Mouse (Mus musculus) gastrocnemius, adult 8-10 months (tissue): Measurements from ENCODE around the gene Sox4. TPM values are rescaled to one million over a fixed set of nuclear protein-coding genes. Genes with fewer than 3 reads are reported as not detected.

ENCODE experiments used
- DNase-seq, 2 experiments: peaks; one replicate each; pipeline ENCODE4 v3.0.0; 2022; ENCODE audit warnings: low spot score in 2 of 2
- total RNA-seq, 4 experiments: library from RNA; stranded (reverse); gene quantifications; 2 replicates each; pipeline ENCODE4 v1.2.4; 2022

Gene Sox4
- total RNA-seq, 4 experiments from 2014 or later = 1.1 to 2.5 (median 1.6) TPM

DNA sequence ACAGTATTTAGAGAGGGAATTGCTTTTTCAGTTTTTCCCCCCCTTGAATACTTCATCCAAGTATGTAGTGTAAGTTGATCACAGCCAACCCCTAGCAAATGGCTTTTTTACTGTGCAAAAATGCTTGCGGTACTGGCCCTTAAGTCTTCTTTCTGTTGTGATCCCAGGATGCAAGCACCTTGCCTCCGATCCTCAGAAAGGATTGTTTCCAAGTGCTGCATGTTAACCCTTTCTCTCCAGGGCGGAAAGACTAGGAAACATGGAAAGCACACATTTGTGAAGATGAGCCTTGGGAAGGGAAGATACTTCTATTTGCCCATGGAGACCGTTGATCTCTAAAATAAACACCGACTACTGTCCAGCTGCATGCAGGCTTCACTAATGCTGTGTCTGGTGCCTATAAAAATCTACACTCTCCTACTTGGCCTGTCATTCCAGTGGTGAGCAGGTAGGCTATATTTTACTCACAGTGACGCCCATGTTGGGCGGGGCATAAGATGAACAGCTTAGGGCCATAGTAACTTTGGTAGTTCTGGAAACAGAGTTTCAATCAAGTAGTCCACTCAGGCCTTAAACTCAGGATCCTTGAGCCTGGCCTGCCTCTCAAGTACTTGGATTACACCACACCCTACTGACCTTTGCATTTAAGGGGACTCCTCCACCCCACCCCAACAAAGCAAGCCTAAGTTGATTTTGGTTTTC lies 5.6 kb downstream of the Sox4 start:
- no peak for DNase-seq

DNA sequence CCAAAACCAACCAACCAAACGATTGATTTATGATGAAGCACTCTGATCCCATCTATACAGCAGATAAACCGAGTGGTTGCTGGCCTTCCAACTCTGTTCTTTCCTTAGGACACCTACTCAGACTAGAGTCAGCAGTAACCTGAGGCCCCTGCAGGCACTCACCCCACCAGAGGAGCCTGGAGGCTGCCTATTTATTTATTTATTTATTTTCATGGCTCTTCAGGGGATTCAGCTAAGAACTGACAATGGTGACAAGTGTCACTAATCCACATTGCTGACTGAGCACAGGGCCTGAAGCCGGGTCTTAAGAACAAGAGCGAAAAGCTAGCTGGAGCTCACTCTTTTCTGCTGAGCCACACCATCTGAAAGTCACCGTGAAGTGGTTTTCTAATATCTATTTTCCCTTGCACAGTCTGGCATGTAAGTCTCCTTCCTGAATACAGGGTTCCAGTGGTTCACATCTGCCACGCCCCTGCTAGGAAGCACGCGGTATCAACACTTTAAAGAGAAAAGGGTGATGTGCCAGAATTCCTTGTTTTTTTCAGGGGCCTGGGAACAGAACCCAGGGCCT lies 6.9 kb downstream of the Sox4 start:
- no peak for DNase-seq

DNA sequence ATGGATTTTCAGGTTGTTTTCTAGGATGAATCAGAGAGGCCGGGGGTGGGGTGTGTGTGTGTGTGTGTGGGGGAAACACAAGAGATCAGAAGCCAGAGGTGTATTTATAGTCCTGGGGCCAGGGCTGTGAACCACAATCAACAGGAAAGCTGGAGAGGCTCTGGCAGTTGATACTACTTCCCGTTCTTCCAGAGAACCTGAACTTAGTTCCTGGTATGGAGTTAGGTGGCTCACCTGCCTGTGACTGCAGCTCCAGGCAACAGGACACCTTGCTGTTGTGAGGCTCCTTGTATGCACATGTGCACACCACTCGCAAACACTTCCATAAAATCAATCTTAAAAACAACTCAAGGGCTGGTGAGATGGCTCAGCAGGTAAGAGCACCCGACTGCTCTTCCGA lies 7.8 kb downstream of the Sox4 start:
- DNase-seq = no peak

DNA sequence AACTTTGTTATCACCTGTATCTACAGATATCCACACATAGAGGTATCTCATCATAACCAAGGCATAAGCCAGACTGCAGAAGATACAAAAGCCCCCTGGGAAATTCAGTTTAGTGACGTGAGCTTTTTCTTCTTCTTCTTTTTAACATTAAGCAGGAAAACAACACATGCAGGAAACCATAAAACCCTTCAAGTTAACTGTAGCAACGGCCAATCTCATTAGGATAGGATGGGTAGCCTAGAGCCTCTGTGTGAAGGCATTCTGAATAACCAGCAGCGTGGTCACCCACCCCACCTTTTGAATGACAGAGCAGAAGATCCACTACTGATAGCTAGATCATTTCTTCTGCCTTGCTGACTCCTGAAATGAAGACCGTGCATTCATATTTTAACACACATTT lies 10.6 kb downstream of the Sox4 start:
- DNase-seq = no peak

DNA sequence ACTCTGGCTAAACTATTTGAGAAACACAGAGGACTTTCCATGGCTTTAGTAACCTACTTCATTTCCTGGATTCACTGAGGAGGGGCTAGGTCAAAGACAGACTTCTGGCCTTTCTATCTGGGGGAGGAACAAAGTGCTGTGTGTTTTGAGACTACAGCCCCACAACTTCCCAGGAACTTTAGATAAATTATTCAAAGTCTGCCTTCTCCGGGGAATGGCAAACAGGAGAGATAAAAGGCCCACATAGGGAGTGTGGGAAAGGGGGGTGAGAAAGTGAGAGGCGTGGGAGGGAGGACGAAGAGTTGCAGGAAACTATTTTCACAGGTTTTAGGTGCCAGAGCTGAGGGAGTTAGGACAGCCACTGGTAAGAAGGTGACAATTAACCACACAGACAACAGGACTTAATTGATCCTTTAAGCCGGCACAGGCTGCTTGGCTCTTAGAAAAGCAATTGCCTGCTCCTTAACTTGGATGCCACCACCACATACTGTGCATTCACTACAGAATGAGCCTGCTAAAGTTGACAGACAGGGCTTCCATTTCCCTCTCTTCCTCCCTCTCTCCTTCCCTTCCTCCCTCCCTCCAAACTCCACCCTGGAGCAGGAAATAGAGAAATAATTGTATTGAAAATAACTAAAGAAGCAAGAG lies 11.4 kb downstream of the Sox4 start:
- no peak for DNase-seq

DNA sequence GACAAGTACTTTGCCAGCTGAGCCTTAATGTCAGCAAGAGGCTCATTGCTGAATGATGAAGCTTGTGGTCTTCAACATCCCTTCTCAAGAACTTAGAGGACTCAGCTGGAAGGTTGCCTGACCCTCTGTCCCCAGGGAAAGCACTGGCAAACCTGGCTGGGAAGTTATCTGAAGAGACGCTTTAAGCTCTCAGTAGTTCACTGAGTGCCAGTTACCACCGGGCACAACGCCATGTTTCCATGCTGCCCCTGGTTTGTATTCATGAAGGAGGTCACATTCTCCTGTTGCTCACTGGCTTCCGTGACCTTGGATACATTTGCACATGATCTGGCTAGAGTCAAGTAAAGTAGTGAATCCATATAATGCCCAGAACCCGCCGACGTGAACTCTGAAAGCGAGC lies 20.1 kb downstream of the Sox4 start:
- peak; percentile 44 to 60 for DNase-seq

DNA sequence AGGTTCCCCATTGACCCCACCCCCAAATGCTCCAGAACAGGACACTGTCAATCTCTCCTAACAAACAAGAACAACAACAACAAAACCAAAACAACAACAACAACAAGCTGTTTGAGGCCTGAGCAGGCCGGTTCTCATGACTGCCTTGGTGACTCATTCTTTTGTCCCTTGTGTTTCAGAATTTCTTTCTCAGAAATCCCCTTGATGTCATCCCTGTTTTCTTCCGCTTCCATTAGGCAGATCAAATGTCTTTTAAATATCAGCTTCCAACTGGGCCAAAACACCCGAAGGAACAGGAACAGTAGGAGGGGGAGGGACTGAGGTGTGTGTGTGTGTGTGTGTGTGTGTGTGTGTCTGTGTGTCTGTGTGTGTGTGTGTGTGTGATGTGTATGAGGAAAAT lies 21.7 kb downstream of the Sox4 start:
- no peak for DNase-seq

DNA sequence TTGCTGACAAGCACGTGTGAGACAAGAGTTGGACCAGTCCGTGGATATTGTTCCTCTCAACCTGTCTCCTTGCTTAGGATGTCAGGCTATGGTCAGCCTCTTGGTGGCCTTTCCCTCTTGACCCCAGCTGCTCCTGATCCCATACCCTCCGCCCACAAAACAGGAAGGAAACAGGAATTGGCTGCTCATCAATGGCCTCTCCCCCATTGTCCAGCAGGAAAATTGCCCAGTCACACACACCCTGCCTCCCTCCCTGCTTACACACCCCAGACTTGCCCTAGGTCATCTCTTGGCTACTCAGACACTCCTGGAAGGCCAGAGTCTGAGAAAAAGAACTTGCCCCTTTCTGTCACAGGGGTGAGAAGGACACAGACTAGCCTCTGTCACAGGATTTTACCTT lies 22.2 kb downstream of the Sox4 start:
- peak in 1 of 2 experiments; percentile 16 for DNase-seq

DNA sequence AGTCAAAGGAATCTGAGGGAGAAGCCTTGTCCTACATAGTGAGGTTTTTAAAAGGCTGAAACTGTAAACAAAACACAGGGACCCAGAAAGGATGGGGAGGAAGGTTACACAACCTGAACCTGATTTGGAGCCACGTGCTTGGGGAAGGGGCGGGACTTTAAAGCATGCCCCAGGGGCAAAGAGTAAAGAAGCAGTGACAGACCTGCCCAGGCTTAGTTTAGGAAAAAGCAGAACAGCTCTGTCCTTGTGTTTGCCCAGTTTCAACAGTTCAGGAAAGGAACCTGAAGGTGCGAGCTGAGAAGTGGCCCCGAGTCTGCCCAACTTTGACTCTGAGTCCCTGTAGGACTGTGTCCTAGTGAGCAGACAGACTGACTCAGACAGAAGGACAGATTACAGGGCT lies 23.1 kb downstream of the Sox4 start:
- no peak for DNase-seq

DNA sequence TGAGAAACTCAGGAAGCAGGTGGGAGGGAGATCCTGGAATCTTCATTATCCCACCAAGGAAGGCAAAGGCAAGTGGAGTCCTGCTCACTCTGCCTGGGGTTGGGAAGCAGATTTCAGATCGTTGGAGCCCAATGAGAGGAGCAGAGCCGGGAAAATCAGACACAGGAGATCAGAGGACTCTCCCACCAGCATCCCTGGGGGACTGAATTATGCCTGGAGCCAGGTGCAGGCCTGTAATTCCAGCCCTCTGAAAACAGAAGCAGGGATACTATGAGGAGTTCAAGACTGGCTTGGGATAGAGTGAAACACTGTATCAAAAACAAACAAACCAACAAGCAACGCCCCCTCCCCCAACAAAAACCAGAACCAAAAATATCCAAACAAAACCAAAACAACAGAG lies 23.6 kb downstream of the Sox4 start:
- no peak for DNase-seq

DNA sequence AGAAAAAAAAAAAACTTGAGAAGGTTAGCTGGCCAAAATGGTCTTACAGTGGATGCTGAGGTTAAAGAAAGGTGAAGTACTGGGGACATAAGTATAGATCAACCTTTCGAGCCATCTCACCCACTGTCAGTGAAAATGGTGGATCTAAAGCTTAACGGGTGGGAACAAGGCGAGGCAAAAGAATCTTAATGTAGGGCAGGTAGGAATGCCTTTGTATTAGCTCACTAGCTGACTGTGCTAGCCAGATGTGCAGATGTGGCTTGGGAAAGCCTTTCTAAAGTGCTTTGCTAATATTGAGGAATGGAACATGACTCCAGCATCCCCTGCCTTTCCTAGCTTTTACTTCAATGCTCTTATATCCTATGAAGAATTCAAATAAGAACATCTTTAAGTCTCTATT lies 30.4 kb downstream of the Sox4 start:
- DNase-seq = no peak

DNA sequence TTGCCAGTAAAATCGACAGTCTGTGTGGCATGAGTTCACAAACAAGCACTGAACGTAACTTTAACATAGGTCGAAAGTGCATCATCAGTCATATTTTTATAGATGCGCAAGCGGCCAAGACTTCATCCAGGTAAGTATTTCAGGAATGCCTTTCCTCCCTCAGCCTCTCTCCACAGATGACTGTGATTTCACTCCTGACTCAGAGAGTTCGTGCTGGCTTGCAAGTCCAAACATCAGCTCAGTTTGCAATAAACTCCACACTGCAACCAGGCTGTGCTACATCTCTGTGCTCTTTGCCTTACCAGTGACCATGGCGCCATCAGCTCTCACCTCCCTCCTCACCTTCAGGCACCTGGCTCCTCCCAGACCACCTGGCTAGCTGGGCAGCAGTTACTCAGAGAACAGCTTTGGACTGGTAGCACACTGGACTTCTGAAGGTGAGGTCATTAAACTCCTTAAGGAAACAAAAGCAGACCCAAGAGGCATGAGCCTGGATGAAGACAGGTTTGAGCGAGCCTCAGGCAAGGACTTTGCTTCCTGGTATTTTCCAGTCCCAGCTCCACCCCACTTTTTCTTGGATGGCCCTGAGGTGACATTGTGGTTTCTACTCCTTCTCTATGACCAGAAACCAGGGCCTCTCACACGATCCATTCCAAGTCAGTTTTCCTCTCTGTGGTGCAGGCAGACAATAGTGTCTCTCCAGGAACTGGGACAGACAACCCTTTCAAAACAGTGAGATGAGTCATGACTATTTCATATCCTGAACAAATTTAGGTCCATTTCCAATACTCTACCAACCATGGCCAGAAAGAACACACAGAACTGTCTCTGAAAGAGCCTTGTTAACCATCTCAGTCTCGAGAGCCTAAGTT lies 35.9 kb downstream of the Sox4 start:
- DNase-seq = no peak

DNA sequence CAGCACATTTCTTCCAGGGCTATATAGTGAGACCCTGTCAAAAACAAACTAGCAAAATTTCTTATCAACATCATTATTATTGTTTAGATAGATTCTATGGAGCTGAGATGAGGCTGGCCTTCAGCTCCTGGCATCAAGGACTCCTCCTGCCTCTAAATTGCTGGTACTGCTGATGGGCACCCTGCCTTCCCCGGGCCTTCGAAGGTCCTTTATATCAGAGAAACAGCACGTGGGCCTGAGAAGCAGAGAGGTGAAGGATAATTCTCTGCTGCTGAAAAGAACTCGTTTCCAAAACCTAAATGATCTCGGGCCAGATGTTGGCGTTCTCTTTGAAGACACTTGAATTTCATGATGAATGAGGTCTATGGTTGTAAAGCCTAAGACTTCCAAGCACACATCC lies 39.9 kb downstream of the Sox4 start:
- no peak for DNase-seq

DNA sequence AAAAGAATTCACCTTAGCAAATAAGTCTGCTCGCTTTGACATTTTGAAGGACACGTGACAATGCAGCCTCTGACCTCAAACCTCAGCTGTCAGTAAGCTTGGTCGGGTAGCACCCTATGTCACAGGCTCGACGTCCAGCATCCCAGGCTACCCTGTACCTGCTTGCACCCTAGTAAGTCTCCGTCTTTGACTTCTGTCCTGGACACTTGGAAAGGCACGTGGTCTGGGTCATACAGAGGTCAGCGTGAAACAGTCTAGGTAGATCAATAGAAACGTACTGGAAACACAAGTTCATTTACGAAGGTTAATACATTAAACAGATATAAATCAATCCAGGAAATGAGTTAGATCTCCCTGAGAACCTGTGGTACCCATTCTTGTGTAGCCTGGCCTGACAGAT lies 46.5 kb downstream of the Sox4 start:
- DNase-seq = no peak
